In the genomic region with DNA sequence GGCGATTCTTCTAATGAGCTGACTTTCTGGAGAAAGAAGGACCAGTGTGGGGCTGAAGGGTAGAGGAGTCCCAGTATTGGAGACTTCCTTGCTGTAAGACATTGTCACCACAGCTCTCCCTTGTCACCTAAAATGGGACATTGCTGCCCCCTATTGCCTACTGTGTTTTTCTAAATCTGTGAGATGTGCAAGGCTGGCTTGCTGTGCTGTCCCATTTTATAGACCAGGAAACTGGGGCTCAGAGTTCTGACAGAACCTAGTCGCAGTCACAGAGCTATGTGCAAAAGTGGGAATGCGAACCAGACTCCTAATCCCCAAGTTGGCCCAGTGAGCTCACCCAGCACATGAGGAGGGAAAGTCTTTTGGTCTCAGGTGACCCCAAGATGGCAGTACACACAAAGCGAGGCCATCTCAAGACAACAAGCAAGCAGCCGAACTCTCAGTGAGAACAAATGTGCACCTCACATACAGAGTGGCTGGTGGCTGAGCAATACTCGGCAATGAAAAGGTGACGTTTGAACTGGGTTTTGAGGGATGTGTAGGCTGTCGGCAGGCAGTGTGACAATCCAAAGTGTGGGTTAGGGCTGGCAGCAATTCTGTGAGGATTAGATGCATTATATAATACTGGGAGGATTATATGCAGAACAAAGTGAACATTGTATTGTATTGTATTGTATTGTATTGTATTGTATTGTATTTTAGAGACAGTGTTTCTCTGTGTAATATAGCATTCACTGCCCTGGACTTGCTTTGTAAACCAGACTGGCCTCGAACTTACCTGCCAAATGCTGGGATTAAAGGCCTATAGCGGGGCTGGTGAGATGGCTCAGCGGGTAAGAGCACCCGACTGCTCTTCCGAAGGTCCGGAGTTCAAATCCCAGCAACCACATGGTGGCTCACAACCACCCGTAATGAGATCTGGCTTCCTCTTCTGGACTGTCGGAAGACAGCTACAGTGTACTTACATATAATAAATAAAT, we compare ENCODE assay signal across 8 mouse cellular contexts. TPM values are rescaled to one million over a fixed set of nuclear protein-coding genes. Genes with fewer than 3 reads are reported as not detected.
A peak's percentile ranks its signal among the peaks of the same experiment; 100 is the strongest.
DNase-seq lines count a peak whose midpoint lies in the region; ATAC-seq and TF ChIP-seq lines count a peak whose summit lies in the region.

No protein-coding gene starts in this region.

- H3K36me3 ChIP-seq in liver, embryonic 11.5 days (ENCODE audit: control insufficient read depth, insufficient read depth, low read length), result peaks cover 11% of the 10 kb centered on the region; the same call in 1 of the 2 replicates
- peaks cover 4% of the 10 kb centered on the region; the same call in 1 of the 2 replicates for H3K36me3 ChIP-seq in stomach, postnatal 0 days (ENCODE audit: control insufficient read depth, insufficient read depth, low read length)
- H3K36me3 ChIP-seq in midbrain, embryonic 15.5 days (replicated peaks), result no peaks in the 10 kb centered on the region

- H3K9ac ChIP-seq in liver, embryonic 11.5 days (ENCODE audit: low read depth, low read length), result no peak overlapping the region
- no peak overlapping the region for H3K9ac ChIP-seq in stomach, postnatal 0 days (ENCODE audit: low read length)
- no peak overlapping the region for H3K9ac ChIP-seq in midbrain, embryonic 15.5 days

- no peak overlapping the region for H3K4me3 ChIP-seq in liver, embryonic 11.5 days (ENCODE audit: low read depth, low read length)
- H3K4me3 ChIP-seq in stomach, postnatal 0 days (ENCODE audit: low read depth, low read length), result no peak overlapping the region
- no peak overlapping the region for H3K4me3 ChIP-seq in midbrain, embryonic 15.5 days

- TF ChIP-seq CTCF in stomach, postnatal 0 days (IDR thresholded peaks at IDR 0.05; ENCODE audit: low read depth), result peak; percentile 71

- DNase-seq in liver, result peak; percentile 49
- no peak for DNase-seq in liver, embryonic 11.5 days (ENCODE audit: low spot score)
- peak; percentile 70 for DNase-seq in R1 (ENCODE audit: low read depth, low spot score)
- peak; percentile 81 for DNase-seq in kidney, postnatal 36 days
- DNase-seq in lung, postnatal 14 days, result peak; percentile 79
- no peak for DNase-seq in stomach, postnatal 0 days (ENCODE audit: low spot score)

- peaks cover 17% of the 10 kb centered on the region for H3K4me1 ChIP-seq in liver, embryonic 11.5 days (replicated peaks; ENCODE audit: control insufficient read depth, insufficient read depth, low read length)
- no peaks in the 10 kb centered on the region for H3K4me1 ChIP-seq in stomach, postnatal 0 days (replicated peaks; ENCODE audit: control insufficient read depth, insufficient read depth)
- peaks cover 17% of the 10 kb centered on the region for H3K4me1 ChIP-seq in midbrain, embryonic 15.5 days

- no peak overlapping the region for H3K27ac ChIP-seq in liver, embryonic 11.5 days (ENCODE audit: low read depth, low read length)
- H3K27ac ChIP-seq in stomach, postnatal 0 days (replicated peaks), result no peak overlapping the region
- no peak overlapping the region for H3K27ac ChIP-seq in midbrain, embryonic 15.5 days

- no peaks in the 10 kb centered on the region for H3K9me3 ChIP-seq in liver, embryonic 11.5 days (ENCODE audit: control insufficient read depth, low read length)
- H3K9me3 ChIP-seq in stomach, postnatal 0 days (ENCODE audit: control insufficient read depth, low read length), result no peaks in the 10 kb centered on the region
- no peaks in the 10 kb centered on the region for H3K9me3 ChIP-seq in midbrain, embryonic 15.5 days

- H3K27me3 ChIP-seq in liver, embryonic 11.5 days (replicated peaks; ENCODE audit: control insufficient read depth, insufficient read depth, low read length), result no peaks in the 10 kb centered on the region
- H3K27me3 ChIP-seq in stomach, postnatal 0 days (ENCODE audit: control insufficient read depth, insufficient read depth, low read length), result no peaks in the 10 kb centered on the region
- H3K27me3 ChIP-seq in midbrain, embryonic 15.5 days (replicated peaks), result no peaks in the 10 kb centered on the region

- TF ChIP-seq EP300 in stomach, postnatal 0 days (optimal IDR thresholded peaks at IDR 0.05), result no peak

- no peak for ATAC-seq in liver, embryonic 11.5 days (replicated peaks; ENCODE audit: low FRiP score)
- peak; percentile 41; the same call in 1 of the 2 replicates for ATAC-seq in common myeloid progenitor, adult 5-6 weeks (replicated peaks; ENCODE audit: low read depth, poor library complexity, severe bottlenecking)
- no peak for ATAC-seq in stomach, postnatal 0 days (ENCODE audit: low FRiP score, low TSS enrichment)
- ATAC-seq in midbrain, embryonic 15.5 days (replicated peaks), result no peak

- H3K4me2 ChIP-seq in liver, embryonic 11.5 days, result no peak overlapping the region
- no peak overlapping the region for H3K4me2 ChIP-seq in stomach, postnatal 0 days (replicated peaks; ENCODE audit: low read depth)
- H3K4me2 ChIP-seq in midbrain, embryonic 15.5 days, result no peak overlapping the region

- 75% methylated on average over 15 of the region's 16 CpGs for WGBS in liver, embryonic 11.5 days
- 73% methylated on average over 15 of the region's 16 CpGs for WGBS in stomach, postnatal 0 days
- 74% methylated on average over 15 of the region's 16 CpGs for WGBS in midbrain, embryonic 15.5 days

RNA-seq across cellular contexts. Expression of a gene that starts 1.4 kb away (rescaled TPM):
- 521 and 566 TPM in 2 replicates for polyA plus RNA-seq in liver, embryonic 11.5 days (2014; fragmentation: Nextera tagmentation; extraction: Ambion mirVana)
- total RNA-seq in common myeloid progenitor, adult 5-6 weeks (2017), result 643 and 733 TPM in 2 replicates
- 544 and 572 TPM in 2 replicates for polyA plus RNA-seq in stomach, postnatal 0 days (2015; fragmentation: Nextera tagmentation; extraction: Ambion mirVana)
- polyA plus RNA-seq in midbrain, embryonic 15.5 days (2015; fragmentation: Nextera tagmentation; extraction: Ambion mirVana), result 321 and 332 TPM in 2 replicates

RNA-seq across cellular contexts. Expression of a gene that starts 7.9 kb away (rescaled TPM):
- 9.8 and 10.6 TPM in 2 replicates for polyA plus RNA-seq in liver, embryonic 11.5 days (2014; fragmentation: Nextera tagmentation; extraction: Ambion mirVana)
- total RNA-seq in common myeloid progenitor, adult 5-6 weeks (2017), result 3.1 and 5.3 TPM in 2 replicates
- 9.0 and 9.3 TPM in 2 replicates for polyA plus RNA-seq in stomach, postnatal 0 days (2015; fragmentation: Nextera tagmentation; extraction: Ambion mirVana)
- 11.8 and 14.3 TPM in 2 replicates for polyA plus RNA-seq in midbrain, embryonic 15.5 days (2015; fragmentation: Nextera tagmentation; extraction: Ambion mirVana)

RNA-seq across cellular contexts. Expression of a gene that starts 13.6 kb away (rescaled TPM):
- 18.9 and 19.6 TPM in 2 replicates for polyA plus RNA-seq in liver, embryonic 11.5 days (2014; fragmentation: Nextera tagmentation; extraction: Ambion mirVana)
- total RNA-seq in common myeloid progenitor, adult 5-6 weeks (2017), result 18.5 and 21.4 TPM in 2 replicates
- polyA plus RNA-seq in stomach, postnatal 0 days (2015; fragmentation: Nextera tagmentation; extraction: Ambion mirVana), result 5.8 and 6.1 TPM in 2 replicates
- 26.7 and 30.5 TPM in 2 replicates for polyA plus RNA-seq in midbrain, embryonic 15.5 days (2015; fragmentation: Nextera tagmentation; extraction: Ambion mirVana)

RNA-seq across cellular contexts. Expression of a gene that starts 39.8 kb away (rescaled TPM):
- polyA plus RNA-seq in liver, embryonic 11.5 days (2014; fragmentation: Nextera tagmentation; extraction: Ambion mirVana), result 119 and 123 TPM in 2 replicates
- 37.9 and 61.6 TPM in 2 replicates for total RNA-seq in common myeloid progenitor, adult 5-6 weeks (2017)
- 58.8 and 61.2 TPM in 2 replicates for polyA plus RNA-seq in stomach, postnatal 0 days (2015; fragmentation: Nextera tagmentation; extraction: Ambion mirVana)
- 62.6 and 63.4 TPM in 2 replicates for polyA plus RNA-seq in midbrain, embryonic 15.5 days (2015; fragmentation: Nextera tagmentation; extraction: Ambion mirVana)

RNA-seq across cellular contexts. Expression of a gene that starts 39.8 kb away (rescaled TPM):
- polyA plus RNA-seq in liver, embryonic 11.5 days (2014; fragmentation: Nextera tagmentation; extraction: Ambion mirVana), result 69.7 and 69.9 TPM in 2 replicates
- total RNA-seq in common myeloid progenitor, adult 5-6 weeks (2017), result 33.8 and 39.2 TPM in 2 replicates
- polyA plus RNA-seq in stomach, postnatal 0 days (2015; fragmentation: Nextera tagmentation; extraction: Ambion mirVana), result 24.9 and 27.6 TPM in 2 replicates
- 45.1 and 48.1 TPM in 2 replicates for polyA plus RNA-seq in midbrain, embryonic 15.5 days (2015; fragmentation: Nextera tagmentation; extraction: Ambion mirVana)

Comparison
In these comparisons a context has a peak if more than half of its experiments do, and no peak if none do; other contexts are left out.
1. DNase-seq: peak in liver (single experiment), R1 (single experiment), kidney, postnatal 36 days (2 of 2) and lung, postnatal 14 days (single experiment); none in liver, embryonic 11.5 days (single experiment) and stomach, postnatal 0 days (single experiment).